Mouse (Mus musculus): Measurements from ENCODE around the gene Slf2.

GRCm38 (mm10) chr19:45028746-45029145 lies 97.8 kb downstream of the Slf2 start:
- no peak for TF ChIP-seq CTCF (IDR thresholded peaks at IDR 0.05; ENCODE audit: low read depth, low read length)
- TF ChIP-seq POLR2A (IDR thresholded peaks at IDR 0.05; ENCODE audit: borderline replicate concordance, low read depth, low read length) = no peak
